Mouse (Mus musculus) midbrain, embryonic 16.5 days (tissue): ENCODE measurements around the gene Dagla. TPM values are rescaled to one million over a fixed set of nuclear protein-coding genes. Genes with fewer than 3 reads are reported as not detected.

Source experiments
- ATAC-seq: fragments of 200-750 bp; cut with Nextera tagmentation; 2 replicates; pipeline ENCODE4 v1.8.0; 2017; ENCODE audit warnings: moderate TSS enrichment
- H3K27ac ChIP-seq: fragments of 300-500 bp; sonication (generic); 2 replicates; pipeline ENCODE4 v1.5.1; 2014; ENCODE audit warnings: mild to moderate bottlenecking, low read length, mixed read lengths
- H3K27me3 ChIP-seq: fragments of 300-500 bp; sonication (generic); 2 replicates; pipeline ENCODE4 v1.6.1; 2014; ENCODE audit warnings: low read depth, low read length, mixed read lengths; ENCODE audit not compliant: control insufficient read depth, insufficient read depth
- H3K36me3 ChIP-seq: fragments of 300-500 bp; sonication (generic); 2 replicates; pipeline ENCODE4 v1.6.1; 2014; ENCODE audit warnings: mild to moderate bottlenecking, low read length, moderate library complexity, mixed read lengths; ENCODE audit not compliant: control insufficient read depth, insufficient read depth
- H3K4me1 ChIP-seq: fragments of 300-500 bp; sonication (generic); 2 replicates; pipeline ENCODE4 v1.6.1; 2014; ENCODE audit warnings: mild to moderate bottlenecking, low read length, mixed read lengths; ENCODE audit not compliant: control insufficient read depth, insufficient read depth
- H3K4me2 ChIP-seq: fragments of 300-500 bp; sonication (generic); 2 replicates; pipeline ENCODE4 v1.6.1; 2014; ENCODE audit warnings: mild to moderate bottlenecking, low read length, mixed read lengths
- H3K4me3 ChIP-seq: fragments of 300-500 bp; sonication (generic); 2 replicates; pipeline ENCODE4 v1.5.1; 2014; ENCODE audit warnings: low read depth, mild to moderate bottlenecking, low read length, moderate library complexity, mixed read lengths
- H3K9ac ChIP-seq: fragments of 300-500 bp; sonication (generic); 2 replicates; pipeline ENCODE4 v1.6.1; 2014; ENCODE audit warnings: low read depth, low read length, mixed read lengths
- H3K9me3 ChIP-seq: fragments of 300-500 bp; sonication (generic); replicated peaks from 2 replicates; pipeline ENCODE4 v1.6.1; 2014; ENCODE audit warnings: mild to moderate bottlenecking, low read length, mixed read lengths; ENCODE audit not compliant: control insufficient read depth, poor library complexity, severe bottlenecking
- WGBS: fragments of 180-500 bp; shearing (Covaris S2); extraction: QIAGEN DNeasy Blood & Tissue Kit; methylation state at CpG from one replicate; pipeline ENCODE4 v1.1.7; 2014; 5-methylcytosine and 5-hydroxymethylcytosine counted together
- polyA plus RNA-seq: library from polyadenylated mRNA; unstranded; fragments of >200 nt; fragmentation: Nextera tagmentation; extraction: Ambion mirVana; gene quantifications from 2 replicates; pipeline ENCODE4 v1.2.1, GENCODE M21; 2015

Gene Dagla
- polyA plus RNA-seq, 1 experiment from 2014 or later: 14.1 TPM

GRCm38 (mm10) chr19:10210885-10211284 lies 93.8 kb downstream of the Dagla start:
- H3K36me3 ChIP-seq: peaks cover 35% of the 10 kb centered on the region

GRCm38 (mm10) chr19:10208851-10209250 lies 95.8 kb downstream of the Dagla start:
- ATAC-seq: no peak
- Histone ChIP-seq H3K9me3 (no peaks in the 10 kb centered on the region), H3K27me3 (no peaks in the 10 kb centered on the region), H3K36me3 (peaks cover 35% of the 10 kb centered on the region), H3K9ac (no peak overlapping the region), H3K4me1 (peaks cover 8% of the 10 kb centered on the region), H3K4me3 (no peak overlapping the region), H3K4me2 (no peak overlapping the region), H3K27ac (no peak overlapping the region)
- WGBS: 88% methylated on average over 3 of the region's 3 CpGs

More at GRCm38 (mm10) chr19:10210885-10211284, 93.8 kb downstream of the Dagla start:
- H3K4me1 ChIP-seq: no peaks in the 10 kb centered on the region
- WGBS: 87% methylated on average over 4 of the region's 4 CpGs
- no peak overlapping the region for H3K9ac ChIP-seq
- H3K4me2 ChIP-seq: no peak overlapping the region
- H3K4me3 ChIP-seq: no peak overlapping the region
- H3K9me3 ChIP-seq: no peaks in the 10 kb centered on the region
- no peaks in the 10 kb centered on the region for H3K27me3 ChIP-seq
- no peak for ATAC-seq
- H3K27ac ChIP-seq: no peak overlapping the region

- ATAC-seq: no peak
- Histone ChIP-seq H3K27ac (no peak overlapping the region), H3K4me2 (peak overlapping the region; percentile 76), H3K27me3 (no peaks in the 10 kb centered on the region), H3K36me3 (peaks cover 30% of the 10 kb centered on the region), H3K9ac (no peak overlapping the region), H3K4me3 (peak overlapping the region; percentile 64; the same call in 1 of the 2 replicates), H3K9me3 (no peaks in the 10 kb centered on the region), H3K4me1 (peaks cover 15% of the 10 kb centered on the region)
- 71% methylated on average over 6 of the region's 6 CpGs for WGBS
Observed at GRCm38 (mm10) chr19:10205051-10205450, 99.6 kb downstream of the Dagla start.

GRCm38 (mm10) chr19:10204616-10205001 lies 100.1 kb downstream of the Dagla start:
- WGBS: under 1% methylated on average over 5 of the region's 5 CpGs
- H3K36me3 ChIP-seq: peaks cover 30% of the 10 kb centered on the region
- H3K9me3 ChIP-seq: no peaks in the 10 kb centered on the region
- H3K27me3 ChIP-seq: no peaks in the 10 kb centered on the region
- H3K4me2 ChIP-seq: peak overlapping the region; percentile 76
- peak overlapping the region; percentile 64 for H3K4me3 ChIP-seq
- peak overlapping the region; percentile 86 for H3K27ac ChIP-seq
- H3K4me1 ChIP-seq: peaks cover 15% of the 10 kb centered on the region
- H3K9ac ChIP-seq: peak overlapping the region; percentile 73
- ATAC-seq: peak; percentile 40; the same call in 1 of the 2 replicates

- H3K4me1 ChIP-seq: peaks cover 15% of the 10 kb centered on the region
- under 1% methylated on average over 40 of the region's 40 CpGs for WGBS
- H3K4me3 ChIP-seq: peak within 1 kb of the TSS; percentile 64
- H3K9ac ChIP-seq: peak within 1 kb of the TSS; percentile 73
- peak within 1 kb of the TSS; percentile 86 for H3K27ac ChIP-seq
- H3K9me3 ChIP-seq: no peaks in the 10 kb centered on the region
- peak; percentile 94 for ATAC-seq
- H3K36me3 ChIP-seq: peaks cover 31% of the 10 kb centered on the region
- H3K27me3 ChIP-seq: no peaks in the 10 kb centered on the region
- H3K4me2 ChIP-seq: peak within 1 kb of the TSS; percentile 76
Observed at GRCm38 (mm10) chr19:10203848-10204615, 100.6 kb downstream of the Dagla start, which contains the start of the genes Tmem258 and Fen1. Gene Tmem258 (plus strand): TSS chr19:10204014. Gene Fen1 (minus strand): TSS chr19:10204169.

- Histone ChIP-seq H3K9ac (peak overlapping the region; percentile 73), H3K9me3 (no peaks in the 10 kb centered on the region), H3K36me3 (peaks cover 27% of the 10 kb centered on the region), H3K27me3 (no peaks in the 10 kb centered on the region), H3K4me2 (peak overlapping the region; percentile 76), H3K4me3 (peak overlapping the region; percentile 64), H3K4me1 (peaks cover 15% of the 10 kb centered on the region), H3K27ac (no peak overlapping the region)
- ATAC-seq: peak; percentile 73
- 3% methylated on average over 23 of the region's 23 CpGs for WGBS
Observed at GRCm38 (mm10) chr19:10203146-10203847, 101.4 kb downstream of the Dagla start.

- H3K9me3 ChIP-seq: no peaks in the 10 kb centered on the region
- WGBS: 31% methylated on average over 3 of the region's 3 CpGs
- H3K4me1 ChIP-seq: peaks cover 7% of the 10 kb centered on the region
- peaks cover 41% of the 10 kb centered on the region for H3K36me3 ChIP-seq
- H3K4me2 ChIP-seq: no peak overlapping the region
- H3K9ac ChIP-seq: no peak overlapping the region
- no peaks in the 10 kb centered on the region for H3K27me3 ChIP-seq
- no peak for ATAC-seq
- H3K4me3 ChIP-seq: no peak overlapping the region
- no peak overlapping the region for H3K27ac ChIP-seq
Observed at GRCm38 (mm10) chr19:10198723-10199122, 106.0 kb downstream of the Dagla start.

GRCm38 (mm10) chr19:10198286-10198685 lies 106.4 kb downstream of the Dagla start:
- ATAC-seq: no peak
- Histone ChIP-seq H3K9ac (no peak overlapping the region), H3K9me3 (no peaks in the 10 kb centered on the region), H3K27ac (no peak overlapping the region), H3K4me1 (peaks cover 6% of the 10 kb centered on the region), H3K4me2 (no peak overlapping the region), H3K4me3 (no peak overlapping the region), H3K36me3 (peaks cover 43% of the 10 kb centered on the region), H3K27me3 (no peaks in the 10 kb centered on the region)
- WGBS: 78% methylated on average over 2 of the region's 2 CpGs

- H3K27me3 ChIP-seq: no peaks in the 10 kb centered on the region
- 91% methylated on average over 4 of the region's 4 CpGs for WGBS
Observed at GRCm38 (mm10) chr19:10197130-10197529, 107.5 kb downstream of the Dagla start.

More at GRCm38 (mm10) chr19:10197130-10197529, 107.5 kb downstream of the Dagla start:
- H3K27ac ChIP-seq: no peak overlapping the region
- no peaks in the 10 kb centered on the region for H3K4me1 ChIP-seq
- no peak overlapping the region for H3K9ac ChIP-seq
- H3K36me3 ChIP-seq: peaks cover 55% of the 10 kb centered on the region
- ATAC-seq: no peak
- no peak overlapping the region for H3K4me3 ChIP-seq
- no peak overlapping the region for H3K4me2 ChIP-seq
- no peaks in the 10 kb centered on the region for H3K9me3 ChIP-seq
